Comparison of ENCODE assay signal across 8 mouse cellular contexts in the genomic region with DNA sequence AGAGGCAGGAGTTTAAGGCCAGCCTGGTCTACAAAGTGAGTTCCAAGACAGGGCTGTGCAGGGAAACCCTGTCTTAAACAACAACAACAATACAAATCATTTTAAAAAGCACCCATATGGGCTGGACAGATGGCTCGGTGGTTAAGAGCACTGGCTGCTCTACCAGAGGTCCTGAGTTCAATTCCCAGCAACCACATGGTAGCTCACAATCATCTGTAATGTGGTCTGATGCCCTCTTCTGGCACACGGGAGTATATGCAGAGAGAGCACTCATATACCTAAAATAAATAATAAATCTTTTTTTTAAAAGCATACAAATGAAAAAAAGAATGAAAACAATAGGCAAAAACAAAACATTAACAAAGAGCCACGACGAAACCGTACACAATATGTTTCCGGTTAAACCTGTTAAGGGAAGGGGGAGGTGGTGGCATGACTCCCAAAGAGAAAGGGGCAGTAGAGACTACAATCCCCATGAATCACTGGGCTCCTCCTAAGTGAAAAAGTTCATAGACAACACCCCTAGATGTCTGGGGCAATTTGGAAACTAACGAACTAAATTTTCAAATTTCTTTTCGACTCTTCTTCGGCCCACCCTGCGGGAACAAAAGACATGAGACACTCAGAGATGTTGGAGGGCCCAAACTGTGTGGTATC. TPM values are rescaled to one million over a fixed set of nuclear protein-coding genes. Genes with fewer than 3 reads are reported as not detected.
A peak's percentile ranks its signal among the peaks of the same experiment; 100 is the strongest.
DNase-seq lines count a peak whose midpoint lies in the region; ATAC-seq lines count a peak whose summit lies in the region.

No protein-coding gene starts in this region.

- H3K4me3 ChIP-seq in hindbrain, embryonic 15.5 days = peak overlapping the region; percentile 78

- H3K36me3 ChIP-seq in hindbrain, embryonic 15.5 days = peaks cover 23% of the 10 kb centered on the region

- ATAC-seq in hindbrain, embryonic 15.5 days (ENCODE audit: low FRiP score, low read depth) = peak; percentile 55
- ATAC-seq in megakaryocyte-erythroid progenitor cell, adult 5-6 weeks (replicated peaks; ENCODE audit: low FRiP score, low TSS enrichment, poor library complexity, severe bottlenecking) = peak; percentile 46

- WGBS in hindbrain, embryonic 15.5 days = 3% methylated on average over 10 of the region's 10 CpGs

- H3K4me2 ChIP-seq in hindbrain, embryonic 15.5 days = peak overlapping the region; percentile 88

- DNase-seq in cerebellum, postnatal 10 days = peak; percentile 76 to 84
- no peak for DNase-seq in cerebellum, adult 8-10 months
- peak; percentile 66 for DNase-seq in thymus, postnatal 14 days
- DNase-seq in thymus, adult 18-20 months = no peak
- DNase-seq in urinary bladder, adult 18-20 months (ENCODE audit: low spot score in 2 of 2) = no peak
- no peak for DNase-seq in right cerebral cortex, postnatal 10 days (ENCODE audit: low spot score in 2 of 2)

- peak overlapping the region; percentile 97 for H3K27ac ChIP-seq in hindbrain, embryonic 15.5 days (replicated peaks)

- H3K27me3 ChIP-seq in hindbrain, embryonic 15.5 days = no peaks in the 10 kb centered on the region

- peak overlapping the region; percentile 58 for H3K9ac ChIP-seq in hindbrain, embryonic 15.5 days

- H3K9me3 ChIP-seq in hindbrain, embryonic 15.5 days = no peaks in the 10 kb centered on the region

- H3K4me1 ChIP-seq in hindbrain, embryonic 15.5 days (replicated peaks) = peaks cover 15% of the 10 kb centered on the region

RNA-seq across cellular contexts. Expression of a gene that starts 0.4 kb away (rescaled TPM):
- polyA plus RNA-seq in hindbrain, embryonic 15.5 days (2015; fragmentation: Nextera tagmentation; extraction: Ambion mirVana) = 11.1 and 13.2 TPM in 2 replicates
- total RNA-seq in megakaryocyte-erythroid progenitor cell, adult 5-6 weeks (2014; fragmentation: Nextera tagmentation) = 20.8 and 25.3 TPM in 2 replicates
- total RNA-seq in megakaryocyte-erythroid progenitor cell, adult 5-6 weeks (2017) = 1.2 and 8.1 TPM in 2 replicates

RNA-seq across cellular contexts. Expression of a gene that starts 0.5 kb away (rescaled TPM):
- 8.4 and 9.1 TPM in 2 replicates for polyA plus RNA-seq in hindbrain, embryonic 15.5 days (2015; fragmentation: Nextera tagmentation; extraction: Ambion mirVana)
- 16.2 and 17.9 TPM in 2 replicates for total RNA-seq in megakaryocyte-erythroid progenitor cell, adult 5-6 weeks (2014; fragmentation: Nextera tagmentation)
- 3.5 and 5.3 TPM in 2 replicates for total RNA-seq in megakaryocyte-erythroid progenitor cell, adult 5-6 weeks (2017)

RNA-seq across cellular contexts. Expression of a gene that starts 8.1 kb away (rescaled TPM):
- polyA plus RNA-seq in hindbrain, embryonic 15.5 days (2015; fragmentation: Nextera tagmentation; extraction: Ambion mirVana) = 52.7 and 53.1 TPM in 2 replicates
- 45.8 and 61.6 TPM in 2 replicates for total RNA-seq in megakaryocyte-erythroid progenitor cell, adult 5-6 weeks (2014; fragmentation: Nextera tagmentation)
- total RNA-seq in megakaryocyte-erythroid progenitor cell, adult 5-6 weeks (2017) = 13.8 and 28.6 TPM in 2 replicates

RNA-seq across cellular contexts. Expression of a gene that starts 11.5 kb away (rescaled TPM):
- 89.7 and 92.1 TPM in 2 replicates for polyA plus RNA-seq in hindbrain, embryonic 15.5 days (2015; fragmentation: Nextera tagmentation; extraction: Ambion mirVana)
- total RNA-seq in megakaryocyte-erythroid progenitor cell, adult 5-6 weeks (2014; fragmentation: Nextera tagmentation) = 29.4 and 34.6 TPM in 2 replicates
- total RNA-seq in megakaryocyte-erythroid progenitor cell, adult 5-6 weeks (2017) = 79.6 and 83.0 TPM in 2 replicates

RNA-seq across cellular contexts. Expression of a gene that starts 11.6 kb away (rescaled TPM):
- 15.4 and 17.5 TPM in 2 replicates for polyA plus RNA-seq in hindbrain, embryonic 15.5 days (2015; fragmentation: Nextera tagmentation; extraction: Ambion mirVana)
- 5.3 and 14.0 TPM in 2 replicates for total RNA-seq in megakaryocyte-erythroid progenitor cell, adult 5-6 weeks (2014; fragmentation: Nextera tagmentation)
- 1.5 and 7.0 TPM in 2 replicates for total RNA-seq in megakaryocyte-erythroid progenitor cell, adult 5-6 weeks (2017)

Comparison
In these comparisons a context has a peak if more than half of its experiments do, and no peak if none do; other contexts are left out.
1. DNase-seq: peak in cerebellum, postnatal 10 days (2 of 2) and thymus, postnatal 14 days (single experiment); none in cerebellum, adult 8-10 months (single experiment), thymus, adult 18-20 months (0 of 2), urinary bladder, adult 18-20 months (0 of 2) and right cerebral cortex, postnatal 10 days (0 of 2).